Mouse (Mus musculus) C2C12 (cell line): ENCODE data around the gene Gm609.

Experiments used
- CTCF ChIP-seq: IDR thresholded peaks from one replicate; pipeline ENCODE4 v1.5.1; 2011; ENCODE audit not compliant: control insufficient read depth, insufficient read depth, insufficient read length
- FOSL1 ChIP-seq: IDR thresholded peaks from one replicate; pipeline ENCODE4 v1.8.0; 2011; ENCODE audit warnings: mild to moderate bottlenecking, low read length; ENCODE audit not compliant: poor library complexity, insufficient read depth, severe bottlenecking
- MAX ChIP-seq: IDR thresholded peaks from one replicate; pipeline ENCODE4 v1.6.1; 2011; ENCODE audit warnings: mild to moderate bottlenecking, control low read depth
- USF1 ChIP-seq: IDR thresholded peaks from one replicate; pipeline ENCODE4 v1.6.1; 2011; ENCODE audit warnings: low read depth, mild to moderate bottlenecking, control low read depth, moderate library complexity

DNA sequence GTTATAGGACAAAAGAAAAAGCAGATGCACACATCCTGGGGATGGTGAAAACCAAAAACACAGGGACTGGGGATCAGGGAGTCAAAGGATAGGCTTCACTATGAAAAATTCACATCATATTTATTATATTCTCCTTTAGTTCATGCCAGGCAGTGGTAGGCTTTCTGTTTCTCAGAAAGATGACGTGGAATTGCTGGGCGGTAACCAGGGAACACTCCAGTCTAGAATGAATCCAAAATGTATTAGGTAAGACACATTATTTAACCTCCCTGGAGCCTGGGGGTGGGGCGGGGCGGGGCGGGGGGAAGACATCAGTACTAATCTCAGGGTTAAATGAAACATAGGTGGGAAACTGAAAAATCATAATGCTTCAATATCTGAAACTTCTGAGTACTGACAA, 85.7 kb downstream of the Gm609 start:
- no peak for TF ChIP-seq USF1
- no peak for TF ChIP-seq CTCF
- no peak for TF ChIP-seq MAX
- no peak for TF ChIP-seq FOSL1
